Mouse (Mus musculus) G1E (cell line): ENCODE results near the gene Olfr168. TPM values are rescaled to one million over a fixed set of nuclear protein-coding genes. Genes with fewer than 3 reads are reported as not detected.
"Not testable (repeated sequence)": the region's sequence is repeated elsewhere in the genome, so short reads cannot be mapped to it uniquely, and the experiment has no call there.

ENCODE experiments used
- ATAC-seq: 2 replicates; pipeline ENCODE4 v1.8.0; 2016; ENCODE audit warnings: mild to moderate bottlenecking; ENCODE audit not compliant: insufficient number of reproducible peaks, poor library complexity, low FRiP score, severe bottlenecking; ENCODE audit errors: extremely low read depth
- DNase-seq: peaks from one replicate; pipeline ENCODE4 v3.0.0; 2012; ENCODE audit warnings: low spot score
- H3K27me3 ChIP-seq: 2 replicates; pipeline ENCODE4 v1.6.1; 2012; ENCODE audit warnings: mild to moderate bottlenecking, low read length, inconsistent platforms; ENCODE audit not compliant: insufficient read depth
- H3K36me3 ChIP-seq: replicated peaks from 2 replicates; pipeline ENCODE3; 2012; ENCODE audit warnings: mild to moderate bottlenecking, inconsistent platforms
- H3K4me1 ChIP-seq: 2 replicates; pipeline ENCODE4 v1.6.1; 2012; ENCODE audit warnings: low read depth, low read length, inconsistent platforms, mixed read lengths; ENCODE audit not compliant: insufficient read depth
- H3K4me3 ChIP-seq: 2 replicates; pipeline ENCODE4 v1.5.1; 2012; ENCODE audit warnings: low read depth, mild to moderate bottlenecking, inconsistent platforms, low read length, moderate library complexity, mixed read lengths
- H3K9me3 ChIP-seq: replicated peaks from 2 replicates; pipeline ENCODE4 v1.6.1; 2012; ENCODE audit warnings: inconsistent platforms
- CTCF ChIP-seq: IDR thresholded peaks from 2 replicates; pipeline ENCODE4 v1.5.1; 2012; ENCODE audit warnings: low read depth, low read length, inconsistent platforms, mixed read lengths
- GATA1 ChIP-seq: IDR thresholded peaks from 2 replicates; pipeline ENCODE4 v1.6.1; 2012; ENCODE audit warnings: borderline replicate concordance, low read length, inconsistent platforms, mixed read lengths
- GATA2 ChIP-seq: IDR thresholded peaks from 2 replicates; pipeline ENCODE4 v1.6.1; 2012; ENCODE audit warnings: low read depth, low read length, inconsistent platforms, borderline replicate concordance
- POLR2AphosphoS5 ChIP-seq: IDR thresholded peaks from 2 replicates; pipeline ENCODE4 v1.6.1; 2012; ENCODE audit warnings: low read depth, low read length, inconsistent platforms; ENCODE audit not compliant: insufficient replicate concordance
- TAL1 ChIP-seq: conservative IDR thresholded peaks from 2 replicates; pipeline ENCODE4 v1.6.1; 2012; ENCODE audit warnings: low read depth, low read length, inconsistent platforms, mixed read lengths
- polyA plus RNA-seq: library from polyadenylated mRNA; stranded (reverse); fragments of >175 nt; gene quantifications from 2 replicates; pipeline ENCODE4 v1.2.3, GENCODE M21; 2012
- total RNA-seq, 2 experiments: library from RNA; stranded (forward) in 1 of 2; stranded (reverse) in 1 of 2; fragments of 200-1000 nt in 1 of 2; fragments of >200 nt in 1 of 2; fragmentation: Nextera tagmentation in 1 of 2; gene quantifications; 2 replicates each; pipeline ENCODE4 v1.2.3; 2014 to 2017

The Olfr168 gene
- total RNA-seq (2014; fragmentation: Nextera tagmentation) (not detected in 2 replicates), total RNA-seq (2017) (0.52 TPM in 1 of 2 replicates, not detected in the other), polyA plus RNA-seq (not detected in 2 replicates)

- Histone ChIP-seq H3K4me1 (no peaks in the 10 kb centered on the region), H3K9me3 (no peaks in the 10 kb centered on the region), H3K27me3 (no peaks in the 10 kb centered on the region), H3K36me3 (no peaks in the 10 kb centered on the region), H3K4me3 (no peak within 1 kb of the TSS)
- ATAC-seq: no peak
- TF ChIP-seq GATA2 (no peak), TAL1 (no peak), GATA1 (no peak), POLR2AphosphoS5 (no peak), CTCF (no peak)
- no peak for DNase-seq
Measured at GRCm38 (mm10) chr16:19535455-19535854, at the start of gene Olfr168. Olfr168 (minus strand) TSS chr16:19535555.

DNA sequence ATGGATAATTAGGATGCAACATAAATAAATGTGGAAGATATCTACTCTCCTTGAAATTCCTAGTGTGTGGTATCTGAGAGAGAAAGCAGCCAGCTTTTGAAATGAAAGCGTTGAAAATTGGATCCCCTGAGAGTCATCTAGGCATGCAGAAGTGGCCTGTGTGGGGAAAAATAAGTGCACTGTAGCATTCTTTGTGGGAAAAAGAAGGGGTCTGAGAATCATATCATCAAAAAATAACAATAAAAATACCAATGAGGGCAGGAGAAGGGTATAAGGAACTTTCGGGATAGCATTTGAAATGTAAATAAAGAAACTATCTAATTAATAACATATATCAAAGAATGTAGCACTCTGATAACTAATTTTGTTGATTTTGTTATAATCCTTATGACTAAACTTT, 36.4 kb upstream of the Olfr168 start, which contains the start of gene Olfr169:
Olfr169 (minus strand) TSS at position 101 of the 400 bp plus-strand sequence.
- ATAC-seq, H3K4me1 ChIP-seq, H3K36me3 ChIP-seq, DNase-seq, H3K27me3 ChIP-seq, H3K4me3 ChIP-seq, H3K9me3 ChIP-seq: not testable (repeated sequence)

- ATAC-seq, H3K36me3 ChIP-seq, H3K4me1 ChIP-seq, DNase-seq, H3K4me3 ChIP-seq, H3K27me3 ChIP-seq, H3K9me3 ChIP-seq: not testable (repeated sequence)
Measured at GRCm38 (mm10) chr16:19553429-19553828, 18.1 kb upstream of the Olfr168 start.

DNA sequence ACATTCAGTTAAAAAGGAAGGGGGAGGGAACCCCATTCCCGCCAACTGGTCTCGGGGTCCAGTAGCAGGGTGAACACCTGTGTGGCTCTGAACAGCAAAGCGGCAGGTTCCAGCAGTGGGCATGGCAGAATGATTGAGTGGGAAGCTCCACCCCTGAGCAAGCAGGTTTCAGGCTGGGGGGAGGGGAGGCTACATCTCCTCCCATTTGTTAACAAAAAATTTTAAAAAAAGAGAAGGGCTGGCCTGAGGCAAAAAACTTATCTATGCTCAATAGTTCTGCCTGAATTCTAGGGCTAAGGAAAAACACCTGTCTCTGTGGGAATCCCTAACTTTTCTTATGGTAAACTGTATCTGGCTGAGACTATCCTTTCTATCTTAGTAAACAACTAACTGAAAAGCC, 16.9 kb upstream of the Olfr168 start:
- DNase-seq, ATAC-seq, H3K4me3 ChIP-seq, H3K9me3 ChIP-seq, H3K27me3 ChIP-seq, H3K4me1 ChIP-seq, H3K36me3 ChIP-seq: not testable (repeated sequence)

- ATAC-seq: no peak
- no peaks in the 10 kb centered on the region for H3K36me3 ChIP-seq
Measured at GRCm38 (mm10) chr16:19522166-19522565, 13.2 kb downstream of the Olfr168 start, which contains the start of gene Olfr167. Olfr167 (minus strand) TSS chr16:19522266.

DNA sequence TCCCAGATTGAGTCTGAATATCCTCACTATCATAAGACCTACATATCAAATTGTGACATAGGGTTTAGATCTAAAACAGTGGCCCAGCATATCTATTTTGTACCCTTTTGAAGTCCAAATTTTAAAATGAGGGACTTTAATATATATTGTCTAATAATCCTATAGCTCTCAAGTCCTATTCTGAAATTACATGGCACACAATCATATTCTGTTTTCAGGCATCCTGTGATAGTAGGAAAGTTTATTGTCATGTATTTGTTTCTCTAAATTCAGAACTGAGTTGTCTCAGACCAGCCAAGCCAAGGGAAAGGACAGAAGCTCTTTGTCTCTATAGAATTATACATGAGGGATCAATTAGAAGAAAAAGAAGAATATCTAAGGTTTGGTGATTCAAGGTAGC, 52.0 kb downstream of the Olfr168 start, which contains the start of gene Olfr166:
Olfr166 (plus strand) TSS at position 301 of the 400 bp plus-strand sequence.
- Histone ChIP-seq H3K36me3 (no peaks in the 10 kb centered on the region), H3K9me3 (no peaks in the 10 kb centered on the region), H3K4me3 (no peak within 1 kb of the TSS), H3K4me1 (no peaks in the 10 kb centered on the region), H3K27me3 (no peaks in the 10 kb centered on the region)
- ATAC-seq (no peak), DNase-seq (no peak)
- TF ChIP-seq GATA2 (no peak), POLR2AphosphoS5 (no peak), TAL1 (no peak), GATA1 (no peak), CTCF (no peak)

More at GRCm38 (mm10) chr16:19522166-19522565, 13.2 kb downstream of the Olfr168 start, which contains the start of gene Olfr167:
- TF ChIP-seq GATA1 (no peak), GATA2 (no peak), TAL1 (no peak), CTCF (no peak), POLR2AphosphoS5 (no peak)
- H3K4me1 ChIP-seq: no peaks in the 10 kb centered on the region
- no peak within 1 kb of the TSS for H3K4me3 ChIP-seq
- no peaks in the 10 kb centered on the region for H3K27me3 ChIP-seq
- no peak for DNase-seq
- no peaks in the 10 kb centered on the region for H3K9me3 ChIP-seq

Other genes starting within 250 kb of the Olfr168 start
- not detected in 2 replicates for gene Olfr164, start 221.5 kb downstream of the Olfr168 start, total RNA-seq (2014; fragmentation: Nextera tagmentation)
- 0.05 and 0.17 TPM in 2 replicates for gene Olfr164, start 221.5 kb downstream of the Olfr168 start, total RNA-seq (2017)
- gene Olfr164, start 221.5 kb downstream of the Olfr168 start, polyA plus RNA-seq: not detected in 2 replicates
- not detected in 2 replicates for gene Olfr165, start 112.4 kb downstream of the Olfr168 start, total RNA-seq (2014; fragmentation: Nextera tagmentation)
- 0.12 TPM in 1 of 2 replicates, not detected in the other for gene Olfr165, start 112.4 kb downstream of the Olfr168 start, total RNA-seq (2017)
- not detected in 2 replicates for gene Olfr165, start 112.4 kb downstream of the Olfr168 start, polyA plus RNA-seq
- not detected in 2 replicates for gene Olfr166, start 51.9 kb downstream of the Olfr168 start, total RNA-seq (2014; fragmentation: Nextera tagmentation)
- gene Olfr166, start 51.9 kb downstream of the Olfr168 start, total RNA-seq (2017): 0.06 and 0.11 TPM in 2 replicates
- gene Olfr166, start 51.9 kb downstream of the Olfr168 start, polyA plus RNA-seq: not detected in 2 replicates
- not detected in 2 replicates for gene Olfr167, start 13.3 kb downstream of the Olfr168 start, total RNA-seq (2014; fragmentation: Nextera tagmentation)
- gene Olfr167, start 13.3 kb downstream of the Olfr168 start, total RNA-seq (2017): 0.11 and 0.17 TPM in 2 replicates
- not detected in 2 replicates for gene Olfr167, start 13.3 kb downstream of the Olfr168 start, polyA plus RNA-seq
- not detected in 2 replicates for gene Olfr169, start 36.3 kb upstream of the Olfr168 start, total RNA-seq (2014; fragmentation: Nextera tagmentation)
- 0.16 TPM in 1 of 2 replicates, not detected in the other for gene Olfr169, start 36.3 kb upstream of the Olfr168 start, total RNA-seq (2017)
- gene Olfr169, start 36.3 kb upstream of the Olfr168 start, polyA plus RNA-seq: not detected in 2 replicates
- not detected in 2 replicates for gene Olfr170, start 76.3 kb upstream of the Olfr168 start, total RNA-seq (2014; fragmentation: Nextera tagmentation)
- 0.16 TPM in 1 of 2 replicates, not detected in the other for gene Olfr170, start 76.3 kb upstream of the Olfr168 start, total RNA-seq (2017)
- gene Olfr170, start 76.3 kb upstream of the Olfr168 start, polyA plus RNA-seq: not detected in 2 replicates
- gene Olfr171, start 94.4 kb upstream of the Olfr168 start, total RNA-seq (2014; fragmentation: Nextera tagmentation): not detected in 2 replicates
- not detected in 2 replicates for gene Olfr171, start 94.4 kb upstream of the Olfr168 start, total RNA-seq (2017)
- not detected in 2 replicates for gene Olfr171, start 94.4 kb upstream of the Olfr168 start, polyA plus RNA-seq
- gene Lamp3, start 170.8 kb upstream of the Olfr168 start, total RNA-seq (2014; fragmentation: Nextera tagmentation): not detected in 2 replicates
- 0.06 and 0.16 TPM in 2 replicates for gene Lamp3, start 170.8 kb upstream of the Olfr168 start, total RNA-seq (2017)
- not detected in 2 replicates for gene Lamp3, start 170.8 kb upstream of the Olfr168 start, polyA plus RNA-seq
- not detected in 2 replicates for gene B3gnt5, start 224.7 kb upstream of the Olfr168 start, total RNA-seq (2014; fragmentation: Nextera tagmentation)
- gene B3gnt5, start 224.7 kb upstream of the Olfr168 start, total RNA-seq (2017): under 0.01 and 0.11 TPM in 2 replicates
- not detected in 2 replicates for gene B3gnt5, start 224.7 kb upstream of the Olfr168 start, polyA plus RNA-seq